Comparison of ENCODE assay signal across 25 mouse cellular contexts in genomic region chr16:59089722-59090121, GRCm38 (mm10). TPM values are rescaled to one million over a fixed set of nuclear protein-coding genes. Genes with fewer than 3 reads are reported as not detected.
"Had no signal": no experiment of that assay in that cellular context is flagged by ENCODE, and none has a peak within 500 bp of the region (broad histone marks: within the 10 kb centered on the region; RNA-seq: fewer than 3 reads in every experiment).

Olfr191 (minus strand) TSS chr16:59089822.

RNA-seq across cellular contexts. Expression of gene Olfr191, which starts in this region (rescaled TPM):
- polyA plus RNA-seq: heart, embryonic 11.5 days; heart, embryonic 12.5 days; heart, embryonic 13.5 days; heart, embryonic 14.5 days; heart, embryonic 15.5 days; heart, embryonic 16.5 days; heart, postnatal 0 days; hindbrain, embryonic 10.5 days; hindbrain, embryonic 12.5 days; hindbrain, embryonic 13.5 days; hindbrain, embryonic 14.5 days; hindbrain, embryonic 15.5 days; hindbrain, embryonic 16.5 days; hindbrain, postnatal 0 days; inflammation-experienced regulatory T-cells, adult 6 months; intestine, embryonic 14.5 days; intestine, embryonic 15.5 days; intestine, embryonic 16.5 days; intestine, postnatal 0 days; kidney, adult 2 months; kidney, embryonic 14.5 days; kidney, embryonic 15.5 days; kidney, embryonic 16.5 days; kidney, postnatal 0 days; large intestine, adult 2 months had no signal
